7 mouse cellular contexts compared by ENCODE assay signal in the genomic region with DNA sequence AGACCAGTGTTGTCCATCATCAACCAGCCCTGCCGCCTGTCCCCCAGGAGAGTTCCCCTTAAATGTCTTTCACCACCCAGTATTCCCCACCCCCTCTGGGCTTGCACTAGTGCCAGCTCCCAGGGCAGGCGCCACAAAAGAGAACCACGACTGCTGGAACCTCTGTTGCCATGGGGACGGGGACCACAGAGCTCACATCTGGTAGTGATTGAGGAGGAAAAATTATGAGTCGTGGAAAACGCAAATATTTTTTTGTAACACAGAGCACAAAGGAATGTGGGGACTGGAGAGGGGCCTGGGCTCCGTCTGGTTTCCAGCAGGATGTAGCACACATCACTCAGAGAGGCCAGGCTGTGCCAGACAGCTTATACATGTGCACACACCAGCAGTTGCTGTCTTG. TPM values are rescaled to one million over a fixed set of nuclear protein-coding genes. Genes with fewer than 3 reads are reported as not detected.
DNase-seq lines count a peak whose midpoint lies in the region; ATAC-seq and TF ChIP-seq lines count a peak whose summit lies in the region.

No protein-coding gene starts in this region.

- peaks cover 2% of the 10 kb centered on the region; the same call in 1 of the 2 replicates for H3K4me1 ChIP-seq in heart, adult 2 months (ENCODE audit: control insufficient read depth, insufficient read depth, low read length)
- peaks cover 66% of the 10 kb centered on the region for H3K4me1 ChIP-seq in limb, embryonic 12.5 days (replicated peaks)
- H3K4me1 ChIP-seq in stomach, embryonic 16.5 days (ENCODE audit: control insufficient read depth, insufficient read depth, low read length): peaks cover 33% of the 10 kb centered on the region
- peaks cover 16% of the 10 kb centered on the region for H3K4me1 ChIP-seq in thymus, adult 2 months (replicated peaks; ENCODE audit: control insufficient read depth, insufficient read depth, low read length)

- intact Hi-C loops in heart, adult 2 months (cut with DNase I): loop anchor here (5.0 kb wide), 3 partner anchors 47 to 252 kb away; no protein-coding TSS in a partner anchor
- intact Hi-C loops in left cerebral cortex, postnatal 14 days (cut with DNase I): loop anchor here (5.0 kb wide), 3 partner anchors 47 to 252 kb away; no protein-coding TSS in a partner anchor

- no peak overlapping the region for H3K4me3 ChIP-seq in heart, adult 2 months
- H3K4me3 ChIP-seq in limb, embryonic 12.5 days (replicated peaks): no peak overlapping the region
- H3K4me3 ChIP-seq in stomach, embryonic 16.5 days (replicated peaks; ENCODE audit: low read length): no peak overlapping the region
- no peak overlapping the region for H3K4me3 ChIP-seq in thymus, adult 2 months (ENCODE audit: control insufficient read depth, insufficient read depth, low read length)

- no peak overlapping the region for H3K9ac ChIP-seq in heart, adult 2 months (ENCODE audit: low read depth, low read length)
- H3K9ac ChIP-seq in limb, embryonic 12.5 days (replicated peaks): peak overlapping the region; percentile 34; the same call in 1 of the 2 replicates
- no peak overlapping the region for H3K9ac ChIP-seq in stomach, embryonic 16.5 days (ENCODE audit: low read length)

- no peaks in the 10 kb centered on the region for H3K79me2 ChIP-seq in heart, adult 2 months (replicated peaks; ENCODE audit: control insufficient read depth, insufficient read depth, low read length)

- TF ChIP-seq EP300 in heart, adult 2 months (IDR thresholded peaks at IDR 0.05; ENCODE audit: insufficient read depth, low read depth, low read length): no peak

- ATAC-seq in limb, embryonic 12.5 days (ENCODE audit: insufficient number of reproducible peaks, insufficient read depth, low FRiP score, low TSS enrichment, low read depth): peak; percentile 85
- ATAC-seq in stomach, embryonic 16.5 days (ENCODE audit: insufficient read depth, low FRiP score): peak; percentile 56; the same call in 1 of the 2 replicates

- DNase-seq in MN1 (ENCODE audit: low spot score): peak; percentile 72
- peak; percentile 86 for DNase-seq in embryo, embryonic 10.5 days (ENCODE audit: low spot score)
- DNase-seq in heart, adult 2 months: peak; percentile 43 to 56
- no peak for DNase-seq in left cerebral cortex, postnatal 14 days (ENCODE audit: low spot score in 2 of 2)
- no peak for DNase-seq in thymus, adult 2 months

- TF ChIP-seq POLR2A in heart, adult 2 months (IDR thresholded peaks at IDR 0.05; ENCODE audit: insufficient read depth, low read depth, low read length): no peak
- no peak for TF ChIP-seq POLR2A in thymus, adult 2 months (IDR thresholded peaks at IDR 0.05; ENCODE audit: control insufficient read depth, extremely low read depth, insufficient read depth, low read length, poor library complexity)

- no peak for TF ChIP-seq CTCF in heart, adult 2 months (IDR thresholded peaks at IDR 0.05)
- no peak for TF ChIP-seq CTCF in thymus, adult 2 months (IDR thresholded peaks at IDR 0.05; ENCODE audit: borderline replicate concordance, control insufficient read depth, extremely low read depth, insufficient read depth, low read length, poor library complexity)

- peak overlapping the region; percentile 22 for H3K4me2 ChIP-seq in limb, embryonic 12.5 days
- H3K4me2 ChIP-seq in stomach, embryonic 16.5 days (ENCODE audit: low read depth, low read length): no peak overlapping the region

- H3K36me3 ChIP-seq in heart, adult 2 months (ENCODE audit: control insufficient read depth, insufficient read depth, low read length): no peaks in the 10 kb centered on the region
- peaks cover 40% of the 10 kb centered on the region for H3K36me3 ChIP-seq in limb, embryonic 12.5 days
- H3K36me3 ChIP-seq in stomach, embryonic 16.5 days (ENCODE audit: control insufficient read depth, insufficient read depth, low read length): no peaks in the 10 kb centered on the region
- no peaks in the 10 kb centered on the region for H3K36me3 ChIP-seq in thymus, adult 2 months (ENCODE audit: control insufficient read depth, insufficient read depth, low read length)

- WGBS in heart, adult 2 months: 45% methylated on average over 7 of the region's 7 CpGs
- 6% methylated on average over 7 of the region's 7 CpGs for WGBS in limb, embryonic 12.5 days
- WGBS in stomach, embryonic 16.5 days: 18% methylated on average over 7 of the region's 7 CpGs
- WGBS in thymus, adult 2 months: 12% methylated on average over 7 of the region's 7 CpGs

- no peaks in the 10 kb centered on the region for H3K9me3 ChIP-seq in limb, embryonic 12.5 days
- no peaks in the 10 kb centered on the region for H3K9me3 ChIP-seq in stomach, embryonic 16.5 days (replicated peaks; ENCODE audit: control insufficient read depth, low read length)

- peaks cover 4% of the 10 kb centered on the region; the same call in 1 of the 2 replicates for H3K27me3 ChIP-seq in heart, adult 2 months (ENCODE audit: control insufficient read depth, insufficient read depth, low read length)
- H3K27me3 ChIP-seq in limb, embryonic 12.5 days: peaks cover 33% of the 10 kb centered on the region
- H3K27me3 ChIP-seq in stomach, embryonic 16.5 days (ENCODE audit: control insufficient read depth, insufficient read depth, low read length): peaks cover 10% of the 10 kb centered on the region
- peaks cover 18% of the 10 kb centered on the region; the same call in 1 of the 2 replicates for H3K27me3 ChIP-seq in thymus, adult 2 months (ENCODE audit: control insufficient read depth, insufficient read depth, low read length)

- no peak overlapping the region for H3K27ac ChIP-seq in heart, adult 2 months
- peak overlapping the region; percentile 98 for H3K27ac ChIP-seq in limb, embryonic 12.5 days
- peak overlapping the region; percentile 48 for H3K27ac ChIP-seq in stomach, embryonic 16.5 days (ENCODE audit: low read length)
- no peak overlapping the region for H3K27ac ChIP-seq in thymus, adult 2 months (ENCODE audit: control insufficient read depth, insufficient read depth, low read length)

RNA-seq across cellular contexts. Expression of a gene that starts 12.6 kb away (rescaled TPM):
- total RNA-seq in heart, adult 2 months (2021): 1 to 10 TPM; 4.1 to 5.2 TPM
- 10.8 and 13.4 TPM in 2 replicates for polyA plus RNA-seq in heart, adult 2 months (2012; rRNA removed)
- 41.0 and 46.3 TPM in 2 replicates for polyA plus RNA-seq in limb, embryonic 12.5 days (2016; fragmentation: Nextera tagmentation; extraction: Ambion mirVana)
- 4.8 and 7.3 TPM in 2 replicates for polyA plus RNA-seq in stomach, embryonic 16.5 days (2015; fragmentation: Nextera tagmentation; extraction: Ambion mirVana)
- total RNA-seq in left cerebral cortex, postnatal 14 days (2021): 1 to 10 TPM; 3.8 to 4.5 TPM
- polyA plus RNA-seq in thymus, adult 2 months (2012; rRNA removed): 41.0 and 41.2 TPM in 2 replicates

RNA-seq across cellular contexts. Expression of a gene that starts 23.2 kb away (rescaled TPM):
- total RNA-seq in heart, adult 2 months (2021): not detected
- polyA plus RNA-seq in heart, adult 2 months (2012; rRNA removed): not detected in 2 replicates
- polyA plus RNA-seq in limb, embryonic 12.5 days (2016; fragmentation: Nextera tagmentation; extraction: Ambion mirVana): 0.27 and 0.56 TPM in 2 replicates
- polyA plus RNA-seq in stomach, embryonic 16.5 days (2015; fragmentation: Nextera tagmentation; extraction: Ambion mirVana): not detected in 2 replicates
- 1 to 10 TPM; 3.5 to 5.0 TPM for total RNA-seq in left cerebral cortex, postnatal 14 days (2021)
- polyA plus RNA-seq in thymus, adult 2 months (2012; rRNA removed): not detected in 2 replicates

RNA-seq across cellular contexts. Expression of a gene that starts 28.5 kb away (rescaled TPM):
- total RNA-seq in heart, adult 2 months (2021): 1 to 10 TPM; 1.6 to 2.9 TPM
- polyA plus RNA-seq in heart, adult 2 months (2012; rRNA removed): 4.6 and 5.2 TPM in 2 replicates
- 2.9 and 3.6 TPM in 2 replicates for polyA plus RNA-seq in limb, embryonic 12.5 days (2016; fragmentation: Nextera tagmentation; extraction: Ambion mirVana)
- 2.4 and 3.7 TPM in 2 replicates for polyA plus RNA-seq in stomach, embryonic 16.5 days (2015; fragmentation: Nextera tagmentation; extraction: Ambion mirVana)
- 10 to 100 TPM; 11.7 to 14.6 TPM for total RNA-seq in left cerebral cortex, postnatal 14 days (2021)
- polyA plus RNA-seq in thymus, adult 2 months (2012; rRNA removed): 22.4 and 27.4 TPM in 2 replicates

RNA-seq across cellular contexts. Expression of a gene that starts 50.3 kb away (rescaled TPM):
- total RNA-seq in heart, adult 2 months (2021): 10 to 100 TPM; 17.3 to 18.6 TPM
- 23.6 and 30.2 TPM in 2 replicates for polyA plus RNA-seq in heart, adult 2 months (2012; rRNA removed)
- polyA plus RNA-seq in limb, embryonic 12.5 days (2016; fragmentation: Nextera tagmentation; extraction: Ambion mirVana): 87.7 and 88.5 TPM in 2 replicates
- polyA plus RNA-seq in stomach, embryonic 16.5 days (2015; fragmentation: Nextera tagmentation; extraction: Ambion mirVana): 56.7 and 57.7 TPM in 2 replicates
- total RNA-seq in left cerebral cortex, postnatal 14 days (2021): 10 to 100 TPM; 93.6 to 98.8 TPM
- 72.7 and 75.1 TPM in 2 replicates for polyA plus RNA-seq in thymus, adult 2 months (2012; rRNA removed)

Comparison
In these comparisons a context has a peak if more than half of its experiments do, and no peak if none do; other contexts are left out.
1. DNase-seq: peak in MN1 (single experiment), embryo, embryonic 10.5 days (single experiment) and heart, adult 2 months (2 of 2); none in left cerebral cortex, postnatal 14 days (0 of 2) and thymus, adult 2 months (single experiment).
2. H3K27ac ChIP-seq: peak in limb, embryonic 12.5 days (single experiment) and stomach, embryonic 16.5 days (single experiment); none in heart, adult 2 months (single experiment) and thymus, adult 2 months (single experiment).